Mouse (Mus musculus) kidney, embryonic 14.5 days (tissue): ENCODE results near the gene Olfr453. TPM values are rescaled to one million over a fixed set of nuclear protein-coding genes. Genes with fewer than 3 reads are reported as not detected.

ENCODE experiments used
- ATAC-seq: fragments of 200-750 bp; cut with Nextera tagmentation; 2 replicates; pipeline ENCODE4 v1.8.0; 2017; ENCODE audit warnings: moderate number of reproducible peaks, mild to moderate bottlenecking, moderate TSS enrichment, moderate library complexity; ENCODE audit not compliant: low FRiP score, low TSS enrichment
- H3K27ac ChIP-seq: fragments of 300-500 bp; sonication (generic); 2 replicates; pipeline ENCODE4 v1.5.1; 2014; ENCODE audit warnings: low read depth, mild to moderate bottlenecking, low read length, moderate library complexity, mixed read lengths
- H3K27me3 ChIP-seq: fragments of 300-500 bp; sonication (generic); 2 replicates; pipeline ENCODE4 v1.6.1; 2014; ENCODE audit warnings: mild to moderate bottlenecking, low read length; ENCODE audit not compliant: control insufficient read depth, insufficient read depth
- H3K36me3 ChIP-seq: fragments of 300-500 bp; sonication (generic); 2 replicates; pipeline ENCODE4 v1.6.1; 2014; ENCODE audit warnings: low read length, mixed read lengths; ENCODE audit not compliant: control insufficient read depth, insufficient read depth
- H3K4me1 ChIP-seq: fragments of 300-500 bp; sonication (generic); 2 replicates; pipeline ENCODE4 v1.6.1; 2014; ENCODE audit warnings: low read length, mixed read lengths; ENCODE audit not compliant: control insufficient read depth, insufficient read depth
- H3K4me2 ChIP-seq: fragments of 300-500 bp; sonication (generic); replicated peaks from 2 replicates; pipeline ENCODE4 v1.6.1; 2014; ENCODE audit warnings: low read depth, mild to moderate bottlenecking, low read length
- H3K4me3 ChIP-seq: fragments of 300-500 bp; sonication (generic); 2 replicates; pipeline ENCODE4 v1.5.1; 2014; ENCODE audit warnings: mild to moderate bottlenecking, low read length
- H3K9ac ChIP-seq: fragments of 300-500 bp; sonication (generic); 2 replicates; pipeline ENCODE4 v1.6.1; 2014; ENCODE audit warnings: low read depth, mild to moderate bottlenecking, low read length, moderate library complexity
- H3K9me3 ChIP-seq: fragments of 300-500 bp; sonication (generic); 2 replicates; pipeline ENCODE4 v1.6.1; 2016; ENCODE audit warnings: low read length; ENCODE audit not compliant: control insufficient read depth
- WGBS: fragments of 180-500 bp; shearing (Covaris S2); extraction: QIAGEN DNeasy Blood & Tissue Kit; methylation state at CpG from one replicate; pipeline ENCODE4 v1.1.7; 2014; 5-methylcytosine and 5-hydroxymethylcytosine counted together
- polyA plus RNA-seq: library from polyadenylated mRNA; unstranded; fragments of >200 nt; fragmentation: Nextera tagmentation; extraction: Ambion mirVana; gene quantifications from 2 replicates; pipeline ENCODE4 v1.2.1, GENCODE M21; 2014

The Olfr453 gene
- not detected in 2 replicates for polyA plus RNA-seq

GRCm38 (mm10) chr6:42739071-42739470 is at the start of gene Olfr453:
TSS of gene Olfr453 (plus strand) at chr6:42739371.
- Histone ChIP-seq H3K4me2 (no peak within 1 kb of the TSS), H3K9ac (no peak within 1 kb of the TSS), H3K27ac (no peak within 1 kb of the TSS), H3K4me1 (no peaks in the 10 kb centered on the region), H3K27me3 (no peaks in the 10 kb centered on the region), H3K36me3 (no peaks in the 10 kb centered on the region), H3K4me3 (no peak within 1 kb of the TSS), H3K9me3 (no peaks in the 10 kb centered on the region)
- WGBS, result 98% methylated on average over 1 of the region's 1 CpGs
- no peak for ATAC-seq

- ATAC-seq, result no peak
- H3K4me3 ChIP-seq, result no peak overlapping the region
These were observed 49.4 kb upstream of the Olfr453 start for GRCm38 (mm10) chr6:42689761-42690160.

GRCm38 (mm10) chr6:42692154-42692516 is 47.0 kb upstream of the Olfr453 start:
- ATAC-seq, result peak; percentile 92

More at GRCm38 (mm10) chr6:42689761-42690160, 49.4 kb upstream of the Olfr453 start:
- H3K36me3 ChIP-seq, result peaks cover 30% of the 10 kb centered on the region
- no peak overlapping the region for H3K4me2 ChIP-seq
- no peak overlapping the region for H3K27ac ChIP-seq
- no peak overlapping the region for H3K9ac ChIP-seq
- H3K9me3 ChIP-seq, result no peaks in the 10 kb centered on the region
- no peaks in the 10 kb centered on the region for H3K27me3 ChIP-seq
- H3K4me1 ChIP-seq, result 0 out of 2 replicates have a peak, but pooled peaks cover 3% of the 10 kb centered on the region

GRCm38 (mm10) chr6:42692517-42693190 is 46.5 kb upstream of the Olfr453 start:
- Histone ChIP-seq H3K36me3 (peaks cover 6% of the 10 kb centered on the region; the same call in 1 of the 2 replicates), H3K4me3 (peak overlapping the region; percentile 85), H3K27me3 (no peaks in the 10 kb centered on the region), H3K4me1 (0 out of 2 replicates have a peak, but pooled peaks cover 3% of the 10 kb centered on the region), H3K27ac (peak overlapping the region; percentile 95), H3K9ac (peak overlapping the region; percentile 87), H3K9me3 (no peaks in the 10 kb centered on the region), H3K4me2 (peak overlapping the region; percentile 60)
- under 1% methylated on average over 30 of the region's 32 CpGs for WGBS
- peak; percentile 95 for ATAC-seq

More at GRCm38 (mm10) chr6:42692154-42692516, 47.0 kb upstream of the Olfr453 start:
- Histone ChIP-seq H3K27me3 (no peaks in the 10 kb centered on the region), H3K4me3 (peak overlapping the region; percentile 85), H3K4me2 (peak overlapping the region; percentile 60), H3K9ac (peak overlapping the region; percentile 87), H3K27ac (peak overlapping the region; percentile 95), H3K36me3 (peaks cover 9% of the 10 kb centered on the region), H3K9me3 (no peaks in the 10 kb centered on the region), H3K4me1 (0 out of 2 replicates have a peak, but pooled peaks cover 3% of the 10 kb centered on the region)
- WGBS, result 0% methylated on average over 10 of the region's 10 CpGs

GRCm38 (mm10) chr6:42709291-42710211 is 29.6 kb upstream of the Olfr453 start, which contains the start of gene Tcaf1:
TSS of gene Tcaf1 (minus strand) at chr6:42710088.
- Histone ChIP-seq H3K27ac (peak within 1 kb of the TSS; percentile 71), H3K4me3 (peak within 1 kb of the TSS; percentile 77), H3K4me2 (peak within 1 kb of the TSS; percentile 76), H3K9ac (peak within 1 kb of the TSS; percentile 78), H3K4me1 (no peaks in the 10 kb centered on the region), H3K9me3 (no peaks in the 10 kb centered on the region), H3K36me3 (no peaks in the 10 kb centered on the region), H3K27me3 (no peaks in the 10 kb centered on the region)
- ATAC-seq, result peak; percentile 100
- WGBS, result 2% methylated on average over 28 of the region's 28 CpGs

- ATAC-seq, result no peak
- no peak overlapping the region for H3K27ac ChIP-seq
- WGBS, result 73% methylated on average over 8 of the region's 8 CpGs
These were observed 24.5 kb upstream of the Olfr453 start for GRCm38 (mm10) chr6:42714668-42715067.

GRCm38 (mm10) chr6:42717973-42718372 is 21.2 kb upstream of the Olfr453 start:
- no peak for ATAC-seq
- no peak overlapping the region for H3K4me2 ChIP-seq
- no peak overlapping the region for H3K4me3 ChIP-seq
- H3K27ac ChIP-seq, result no peak overlapping the region
- H3K36me3 ChIP-seq, result no peaks in the 10 kb centered on the region
- no peaks in the 10 kb centered on the region for H3K4me1 ChIP-seq
- no peak overlapping the region for H3K9ac ChIP-seq
- H3K27me3 ChIP-seq, result no peaks in the 10 kb centered on the region
- no peaks in the 10 kb centered on the region for H3K9me3 ChIP-seq

More at GRCm38 (mm10) chr6:42714668-42715067, 24.5 kb upstream of the Olfr453 start:
- Histone ChIP-seq H3K4me1 (no peaks in the 10 kb centered on the region), H3K36me3 (no peaks in the 10 kb centered on the region), H3K9ac (no peak overlapping the region), H3K27me3 (no peaks in the 10 kb centered on the region), H3K4me3 (no peak overlapping the region), H3K9me3 (no peaks in the 10 kb centered on the region), H3K4me2 (no peak overlapping the region)

- Histone ChIP-seq H3K27me3 (no peaks in the 10 kb centered on the region), H3K36me3 (no peaks in the 10 kb centered on the region), H3K27ac (no peak overlapping the region), H3K9me3 (no peaks in the 10 kb centered on the region), H3K4me3 (no peak overlapping the region), H3K4me2 (no peak overlapping the region), H3K9ac (no peak overlapping the region), H3K4me1 (no peaks in the 10 kb centered on the region)
- 61% methylated on average over 5 of the region's 5 CpGs for WGBS
- no peak for ATAC-seq
These were observed 3.1 kb downstream of the Olfr453 start for GRCm38 (mm10) chr6:42742303-42742702.

GRCm38 (mm10) chr6:42747846-42748245 is 8.7 kb downstream of the Olfr453 start:
- Histone ChIP-seq H3K9me3 (no peaks in the 10 kb centered on the region), H3K36me3 (no peaks in the 10 kb centered on the region), H3K9ac (no peak overlapping the region), H3K4me1 (no peaks in the 10 kb centered on the region), H3K27ac (no peak overlapping the region), H3K27me3 (no peaks in the 10 kb centered on the region), H3K4me2 (no peak overlapping the region), H3K4me3 (no peak overlapping the region)
- no peak for ATAC-seq
